Mouse (Mus musculus) small intestine, adult 2 months (tissue): ENCODE data around the gene Eif6. TPM values are rescaled to one million over a fixed set of nuclear protein-coding genes. Genes with fewer than 3 reads are reported as not detected.

Source experiments
- H3K27ac ChIP-seq: fragments of 200-500 bp; 2 replicates; pipeline ENCODE4 v1.5.1; 2012; ENCODE audit warnings: low read depth, low read length, control low read depth, inconsistent platforms; ENCODE audit not compliant: insufficient read depth
- H3K27me3 ChIP-seq: fragments of 200-500 bp; 2 replicates; pipeline ENCODE4 v1.6.1; 2012; ENCODE audit warnings: mild to moderate bottlenecking, moderate library complexity, low read length, inconsistent platforms; ENCODE audit not compliant: control insufficient read depth, insufficient read depth
- H3K36me3 ChIP-seq: fragments of 200-500 bp; 2 replicates; pipeline ENCODE4 v1.6.1; 2012; ENCODE audit warnings: mild to moderate bottlenecking, low read length, control low read depth, inconsistent platforms; ENCODE audit not compliant: control insufficient read depth, insufficient read depth
- H3K4me1 ChIP-seq: fragments of 200-500 bp; 2 replicates; pipeline ENCODE4 v1.6.1; 2012; ENCODE audit warnings: low read length, inconsistent platforms, mixed read lengths; ENCODE audit not compliant: control insufficient read depth, insufficient read depth, insufficient read length
- H3K4me3 ChIP-seq: fragments of 200-500 bp; 2 replicates; pipeline ENCODE4 v1.5.1; 2012; ENCODE audit warnings: low read depth, mild to moderate bottlenecking, control low read depth, inconsistent platforms, low read length, moderate library complexity
- CTCF ChIP-seq: fragments of 200-500 bp; IDR thresholded peaks from 2 replicates; pipeline ENCODE4 v1.5.1; 2012; ENCODE audit warnings: low read depth, mild to moderate bottlenecking, control low read depth, inconsistent platforms, low read length, moderate library complexity, mixed read lengths; ENCODE audit not compliant: insufficient replicate concordance, insufficient read length; ENCODE audit errors: extremely low read depth
- POLR2A ChIP-seq: fragments of 200-500 bp; IDR thresholded peaks from 2 replicates; pipeline ENCODE4 v1.6.1; 2012; ENCODE audit warnings: low read depth, mild to moderate bottlenecking, control low read depth, inconsistent platforms, low read length, moderate library complexity
- WGBS: fragments of 180-500 bp; shearing (Covaris S2); methylation state at CpG from one replicate; pipeline ENCODE4 v1.1.7; 2018; 5-methylcytosine and 5-hydroxymethylcytosine counted together
- polyA plus RNA-seq: library from polyadenylated mRNA; depleted of rRNA; stranded (reverse); fragments of >200 nt; gene quantifications from 2 replicates; pipeline ENCODE4 v1.2.3, GENCODE M21; 2012; rRNA removed

Gene Eif6
- 231 and 467 TPM in 2 replicates for polyA plus RNA-seq

- H3K4me1 ChIP-seq, result peaks cover 7% of the 10 kb centered on the region; the same call in 1 of the 2 replicates
- peak; percentile 90 for TF ChIP-seq POLR2A
- TF ChIP-seq CTCF, result no peak
- H3K27ac ChIP-seq, result peak within 1 kb of the TSS; percentile 97
- peaks cover 27% of the 10 kb centered on the region for H3K36me3 ChIP-seq
- 1% methylated on average over 27 of the region's 27 CpGs for WGBS
- H3K4me3 ChIP-seq, result peak within 1 kb of the TSS; percentile 83
- H3K27me3 ChIP-seq, result no peaks in the 10 kb centered on the region
Measured at GRCm38 (mm10) chr2:155826630-155827424, at the start of gene Eif6. Eif6 (minus strand) TSS chr2:155826925.

- H3K4me3 ChIP-seq, result no peak overlapping the region
- 0 out of 2 replicates have a peak overlapping the region, but pooled peaks have one; percentile 2 for H3K27ac ChIP-seq
- peaks cover 11% of the 10 kb centered on the region for H3K36me3 ChIP-seq
- peaks cover 9% of the 10 kb centered on the region; the same call in 1 of the 2 replicates for H3K4me1 ChIP-seq
- 66% methylated on average over 6 of the region's 6 CpGs for WGBS
- no peaks in the 10 kb centered on the region for H3K27me3 ChIP-seq
- TF ChIP-seq POLR2A, result no peak
- no peak for TF ChIP-seq CTCF
Measured at GRCm38 (mm10) chr2:155873636-155874035, 46.9 kb upstream of the Eif6 start.

- Histone ChIP-seq H3K36me3 (peaks cover 11% of the 10 kb centered on the region), H3K27ac (peak overlapping the region; percentile 18; the same call in 1 of the 2 replicates), H3K4me1 (peaks cover 9% of the 10 kb centered on the region; the same call in 1 of the 2 replicates), H3K4me3 (no peak overlapping the region), H3K27me3 (no peaks in the 10 kb centered on the region)
- WGBS, result 26% methylated on average over 10 of the region's 10 CpGs
- no peak for TF ChIP-seq CTCF
- TF ChIP-seq POLR2A, result no peak
Measured at GRCm38 (mm10) chr2:155872930-155873507, 46.3 kb upstream of the Eif6 start.

GRCm38 (mm10) chr2:155872486-155872885, 45.8 kb upstream of the Eif6 start:
- Histone ChIP-seq H3K27ac (peak overlapping the region; percentile 18; the same call in 1 of the 2 replicates), H3K36me3 (peaks cover 11% of the 10 kb centered on the region), H3K27me3 (no peaks in the 10 kb centered on the region), H3K4me1 (peaks cover 9% of the 10 kb centered on the region; the same call in 1 of the 2 replicates), H3K4me3 (no peak overlapping the region)
- 82% methylated on average over 8 of the region's 8 CpGs for WGBS
- TF ChIP-seq POLR2A (no peak), CTCF (no peak)

GRCm38 (mm10) chr2:155869772-155870171, 43.0 kb upstream of the Eif6 start:
- TF ChIP-seq POLR2A, result no peak
- no peak for TF ChIP-seq CTCF
- 22% methylated on average over 5 of the region's 5 CpGs for WGBS
- Histone ChIP-seq H3K36me3 (peaks cover 2% of the 10 kb centered on the region; the same call in 1 of the 2 replicates), H3K4me1 (peaks cover 14% of the 10 kb centered on the region; the same call in 1 of the 2 replicates), H3K4me3 (no peak overlapping the region), H3K27me3 (no peaks in the 10 kb centered on the region), H3K27ac (peak overlapping the region; percentile 56)

- Histone ChIP-seq H3K27me3 (no peaks in the 10 kb centered on the region), H3K36me3 (peaks cover 2% of the 10 kb centered on the region; the same call in 1 of the 2 replicates), H3K27ac (no peak overlapping the region), H3K4me1 (peaks cover 16% of the 10 kb centered on the region; the same call in 1 of the 2 replicates), H3K4me3 (no peak overlapping the region)
- no peak for TF ChIP-seq CTCF
- no peak for TF ChIP-seq POLR2A
- WGBS, result 94% methylated on average over 8 of the region's 8 CpGs
Measured at GRCm38 (mm10) chr2:155868320-155868719, 41.6 kb upstream of the Eif6 start.

GRCm38 (mm10) chr2:155863301-155863867, 36.7 kb upstream of the Eif6 start:
- TF ChIP-seq POLR2A (no peak), CTCF (no peak)
- 44% methylated on average over 11 of the region's 11 CpGs for WGBS
- Histone ChIP-seq H3K4me1 (peaks cover 8% of the 10 kb centered on the region; the same call in 1 of the 2 replicates), H3K4me3 (no peak overlapping the region), H3K27ac (no peak overlapping the region; the same call in 1 of the 2 replicates), H3K27me3 (no peaks in the 10 kb centered on the region), H3K36me3 (peaks cover 4% of the 10 kb centered on the region; the same call in 1 of the 2 replicates)
